Mouse (Mus musculus): ENCODE measurements around the gene Ube2e2.
A peak's percentile ranks its signal among the peaks of the same experiment; 100 is the strongest.
"Not testable (repeated sequence)": the region's sequence is repeated elsewhere in the genome, so short reads cannot be mapped to it uniquely, and the experiment has no call there.

Gene Ube2e2

GRCm38 (mm10) chr14:18754001-18754400, 140.1 kb downstream of the Ube2e2 start:
- no peak for DNase-seq (ENCODE audit: low spot score)

GRCm38 (mm10) chr14:18731154-18731553, 162.9 kb downstream of the Ube2e2 start:
- no peak for DNase-seq (ENCODE audit: low spot score)

GRCm38 (mm10) chr14:18720601-18721591, 173.2 kb downstream of the Ube2e2 start:
- DNase-seq (ENCODE audit: low spot score), result no peak

- DNase-seq (ENCODE audit: low spot score), result peak; percentile 6
Observed at GRCm38 (mm10) chr14:18716970-18717369, 177.1 kb downstream of the Ube2e2 start.

- DNase-seq (ENCODE audit: low spot score), result no peak
Observed at GRCm38 (mm10) chr14:18715529-18715928, 178.5 kb downstream of the Ube2e2 start.

- DNase-seq (ENCODE audit: low spot score), result no peak
Observed at GRCm38 (mm10) chr14:18697662-18698225, 196.3 kb downstream of the Ube2e2 start.

GRCm38 (mm10) chr14:18696418-18696817, 197.6 kb downstream of the Ube2e2 start:
- not testable (repeated sequence) for DNase-seq (ENCODE audit: low spot score)

- DNase-seq (ENCODE audit: low spot score), result peak; percentile 29
Observed at GRCm38 (mm10) chr14:18678121-18678836, 215.8 kb downstream of the Ube2e2 start.

- no peak for DNase-seq (ENCODE audit: low spot score)
Observed at GRCm38 (mm10) chr14:18670712-18671111, 223.4 kb downstream of the Ube2e2 start.

GRCm38 (mm10) chr14:18669301-18669935, 224.6 kb downstream of the Ube2e2 start:
- DNase-seq (ENCODE audit: low spot score), result no peak

- DNase-seq (ENCODE audit: low spot score), result not testable (repeated sequence)
Observed at GRCm38 (mm10) chr14:18668309-18668708, 225.8 kb downstream of the Ube2e2 start.

- no peak for DNase-seq (ENCODE audit: low spot score)
Observed at GRCm38 (mm10) chr14:18667755-18668154, 226.3 kb downstream of the Ube2e2 start.

- DNase-seq (ENCODE audit: low spot score), result no peak
Observed at GRCm38 (mm10) chr14:18666251-18666650, 227.8 kb downstream of the Ube2e2 start.

GRCm38 (mm10) chr14:18665267-18666024, 228.6 kb downstream of the Ube2e2 start:
- no peak for DNase-seq (ENCODE audit: low spot score)

- no peak for DNase-seq (ENCODE audit: low spot score)
Observed at GRCm38 (mm10) chr14:18663666-18664065, 230.4 kb downstream of the Ube2e2 start.

GRCm38 (mm10) chr14:18657777-18658753, 236.0 kb downstream of the Ube2e2 start:
- no peak for DNase-seq (ENCODE audit: low spot score)

GRCm38 (mm10) chr14:18649123-18649675, 244.9 kb downstream of the Ube2e2 start:
- DNase-seq (ENCODE audit: low spot score), result no peak

GRCm38 (mm10) chr14:18641656-18642055, 252.4 kb downstream of the Ube2e2 start:
- DNase-seq (ENCODE audit: low spot score), result no peak

GRCm38 (mm10) chr14:18638753-18639456, 255.2 kb downstream of the Ube2e2 start:
- no peak for DNase-seq (ENCODE audit: low spot score)

Measured in ovary, postnatal 36 days (tissue).